Mouse (Mus musculus): ENCODE measurements around the gene Casp4. TPM values are rescaled to one million over a fixed set of nuclear protein-coding genes. Genes with fewer than 3 reads are reported as not detected.

Gene Casp4
- total and polyA plus RNA-seq, 2 experiments from 2014 or later, result 0.19 to 0.44 TPM

DNA sequence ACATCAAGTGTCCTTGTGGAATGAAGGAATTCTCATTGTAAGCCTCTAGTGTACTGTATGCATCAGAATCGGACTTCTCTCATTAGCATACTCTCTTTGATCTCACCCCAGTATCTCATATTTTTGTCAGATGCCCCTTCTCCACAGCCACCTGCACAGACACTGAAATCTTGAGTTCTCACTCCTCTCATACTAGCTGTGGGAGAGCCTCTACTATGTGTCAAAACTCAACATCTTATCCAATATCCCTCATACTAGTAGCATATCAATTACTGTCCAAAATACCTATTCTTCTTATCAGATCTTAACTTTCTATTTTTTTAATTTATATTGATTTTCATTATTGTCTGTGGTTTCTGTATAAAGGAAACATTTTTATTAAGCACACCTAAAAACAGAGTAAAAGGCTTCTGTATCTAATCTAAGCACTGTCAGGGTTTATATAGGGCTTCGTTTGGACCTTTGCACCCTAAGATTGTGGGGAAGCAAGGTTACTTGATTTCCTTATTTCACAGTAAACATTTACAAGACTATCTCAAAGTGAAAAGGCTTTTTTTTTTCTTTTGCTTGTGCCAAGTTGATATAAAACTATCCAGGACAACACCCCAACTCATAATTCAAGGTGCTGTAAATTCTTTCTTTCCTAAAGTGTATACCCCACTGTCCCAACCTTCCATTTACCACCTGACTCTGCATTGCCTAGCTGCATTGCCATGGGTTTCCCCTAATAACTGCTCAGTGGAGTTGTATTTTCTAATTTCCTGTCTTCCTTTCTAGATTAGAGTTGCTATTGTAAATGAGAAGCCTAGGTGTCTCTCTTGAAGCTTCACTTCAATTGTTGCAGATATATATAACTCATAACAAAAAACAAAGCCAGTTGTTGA lies 12.0 kb upstream of the Casp4 start:
- no peak for TF ChIP-seq CTCF (IDR thresholded peaks at IDR 0.05; ENCODE audit: low read depth)
- Histone ChIP-seq H3K36me3 (ENCODE audit: insufficient read depth) (no peaks in the 10 kb centered on the region), H3K4me2 (ENCODE audit: low read depth) (no peak overlapping the region), H3K4me3 (ENCODE audit: low read depth, low read length) (no peak overlapping the region), H3K4me1 (ENCODE audit: insufficient read depth) (no peaks in the 10 kb centered on the region), H3K9ac (no peak overlapping the region), H3K9me3 (ENCODE audit: low read length) (no peaks in the 10 kb centered on the region), H3K27ac (ENCODE audit: low read depth, low read length) (no peak overlapping the region), H3K27me3 (ENCODE audit: insufficient read depth, low read length) (no peaks in the 10 kb centered on the region)
- no peak for ATAC-seq
- no peak for DNase-seq
- WGBS, result 85% methylated on average over 2 of the region's 2 CpGs

DNA sequence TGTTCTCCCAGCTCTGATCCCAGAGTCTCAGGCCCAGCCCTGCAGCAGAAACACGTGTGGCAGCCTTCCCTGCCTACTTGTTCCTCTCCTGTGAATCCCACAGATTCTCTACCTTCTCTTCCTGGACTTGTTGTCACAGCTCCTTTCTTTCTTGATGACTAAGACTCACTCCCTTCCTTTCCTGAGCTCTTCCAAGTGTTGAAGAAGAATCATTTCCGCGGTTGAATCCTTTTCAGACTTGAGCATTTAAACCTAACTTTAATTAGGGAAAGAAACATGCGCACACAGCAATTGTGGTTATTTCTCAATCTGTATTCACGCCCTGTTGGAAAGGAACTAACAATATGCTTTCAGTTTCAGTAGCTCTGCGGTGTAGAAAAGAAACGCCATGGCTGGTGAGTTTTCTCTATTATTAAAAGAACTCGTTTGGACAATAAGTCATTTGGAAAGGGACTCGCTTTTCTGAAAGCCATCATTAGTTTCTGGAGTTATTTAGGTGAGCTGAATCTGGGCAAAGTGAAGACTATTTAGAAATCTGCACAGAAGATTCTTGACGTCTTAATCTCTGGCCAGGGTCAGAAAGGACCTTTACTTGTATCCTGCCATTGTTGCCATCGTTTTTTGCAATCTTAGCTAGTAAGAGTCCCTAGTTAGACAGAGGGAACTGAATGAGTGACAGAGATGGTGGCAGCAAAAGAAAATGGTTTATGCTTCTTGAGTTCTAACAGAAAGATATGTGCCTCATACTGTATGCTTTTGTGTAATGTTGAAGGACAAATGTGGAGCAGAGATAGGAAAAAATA lies 10.1 kb upstream of the Casp4 start, which contains the start of gene Casp1:
Gene Casp1 (plus strand): TSS at position 189 of the 803 bp plus-strand sequence.
- DNase-seq, result peak; percentile 3
- ATAC-seq, result no peak
- H3K4me2 ChIP-seq (ENCODE audit: low read depth), result no peak within 1 kb of the TSS
- no peak for TF ChIP-seq CTCF (IDR thresholded peaks at IDR 0.05; ENCODE audit: low read depth)
- 29% methylated on average over 11 of the region's 11 CpGs for WGBS
- no peaks in the 10 kb centered on the region for H3K27me3 ChIP-seq (ENCODE audit: insufficient read depth, low read length)
- H3K4me3 ChIP-seq (ENCODE audit: low read depth, low read length), result no peak within 1 kb of the TSS
- no peaks in the 10 kb centered on the region for H3K36me3 ChIP-seq (ENCODE audit: insufficient read depth)
- no peak within 1 kb of the TSS for H3K27ac ChIP-seq (ENCODE audit: low read depth, low read length)
- H3K4me1 ChIP-seq (ENCODE audit: insufficient read depth), result no peaks in the 10 kb centered on the region
- H3K9ac ChIP-seq, result no peak within 1 kb of the TSS
- no peaks in the 10 kb centered on the region for H3K9me3 ChIP-seq (ENCODE audit: low read length)

DNA sequence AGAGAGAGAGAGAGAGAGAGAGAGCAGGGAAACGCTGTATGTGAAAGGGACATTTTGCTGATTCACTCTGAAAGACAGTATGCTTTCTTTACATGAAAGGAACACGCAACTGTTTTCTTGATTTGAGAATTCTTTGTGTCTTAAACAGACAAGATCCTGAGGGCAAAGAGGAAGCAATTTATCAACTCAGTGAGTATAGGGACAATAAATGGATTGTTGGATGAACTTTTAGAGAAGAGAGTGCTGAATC lies 9.6 kb upstream of the Casp4 start:
- Histone ChIP-seq H3K36me3 (ENCODE audit: insufficient read depth) (no peaks in the 10 kb centered on the region), H3K9me3 (ENCODE audit: low read length) (no peaks in the 10 kb centered on the region), H3K4me1 (ENCODE audit: insufficient read depth) (no peaks in the 10 kb centered on the region), H3K4me3 (ENCODE audit: low read depth, low read length) (no peak overlapping the region), H3K9ac (no peak overlapping the region), H3K4me2 (ENCODE audit: low read depth) (no peak overlapping the region), H3K27ac (ENCODE audit: low read depth, low read length) (no peak overlapping the region), H3K27me3 (ENCODE audit: insufficient read depth, low read length) (no peaks in the 10 kb centered on the region)
- WGBS, result 75% methylated on average over 2 of the region's 2 CpGs
- no peak for DNase-seq
- no peak for ATAC-seq
- no peak for TF ChIP-seq CTCF (IDR thresholded peaks at IDR 0.05; ENCODE audit: low read depth)

DNA sequence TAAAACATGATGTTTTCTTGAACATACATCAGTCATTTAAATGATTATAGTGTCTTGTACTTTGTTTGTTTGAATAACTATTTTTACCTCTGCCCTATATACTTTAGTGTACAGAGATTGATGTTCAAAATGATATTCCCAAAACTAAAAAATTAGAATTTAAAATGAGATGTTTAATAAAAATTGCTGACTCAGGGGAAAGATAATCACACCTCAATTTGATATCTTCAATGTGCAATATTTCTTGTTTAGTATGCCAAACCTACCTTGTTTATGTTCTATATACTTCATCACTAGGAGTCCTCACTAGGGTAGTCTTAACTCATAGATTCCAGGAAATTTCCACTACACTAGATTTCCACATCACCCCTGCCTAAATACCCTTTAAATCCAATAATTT lies 1.5 kb downstream of the Casp4 start:
- Histone ChIP-seq H3K4me1 (ENCODE audit: insufficient read depth) (no peaks in the 10 kb centered on the region), H3K9ac (no peak overlapping the region), H3K4me2 (ENCODE audit: low read depth) (no peak overlapping the region), H3K36me3 (ENCODE audit: insufficient read depth) (no peaks in the 10 kb centered on the region), H3K27ac (ENCODE audit: low read depth, low read length) (no peak overlapping the region), H3K9me3 (ENCODE audit: low read length) (no peaks in the 10 kb centered on the region), H3K27me3 (ENCODE audit: insufficient read depth, low read length) (no peaks in the 10 kb centered on the region), H3K4me3 (ENCODE audit: low read depth, low read length) (no peak overlapping the region)
- DNase-seq (no peak), ATAC-seq (no peak)
- TF ChIP-seq CTCF (IDR thresholded peaks at IDR 0.05; ENCODE audit: low read depth), result no peak

DNA sequence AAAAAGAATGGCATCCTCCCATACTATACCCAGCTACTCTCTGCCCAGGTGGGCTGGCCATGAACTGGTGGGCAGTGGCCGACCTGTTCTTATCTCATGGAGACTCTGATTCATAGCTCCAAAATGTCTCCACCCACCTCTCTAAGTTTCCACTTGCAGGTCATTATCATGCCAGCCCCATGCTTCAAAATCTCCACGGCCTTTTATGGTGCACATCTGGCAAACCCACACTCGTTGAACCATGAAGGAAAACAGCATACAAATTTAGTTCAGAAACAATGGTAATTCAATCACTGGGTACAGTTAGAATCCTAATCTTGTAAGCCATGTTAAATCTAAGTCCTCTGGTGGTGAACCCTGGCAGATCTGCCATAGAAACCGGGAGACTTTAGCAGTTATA lies 2.8 kb downstream of the Casp4 start:
- Histone ChIP-seq H3K9me3 (ENCODE audit: low read length) (no peaks in the 10 kb centered on the region), H3K9ac (no peak overlapping the region), H3K27me3 (ENCODE audit: insufficient read depth, low read length) (no peaks in the 10 kb centered on the region), H3K4me2 (ENCODE audit: low read depth) (no peak overlapping the region), H3K4me3 (ENCODE audit: low read depth, low read length) (no peak overlapping the region), H3K4me1 (ENCODE audit: insufficient read depth) (no peaks in the 10 kb centered on the region), H3K27ac (ENCODE audit: low read depth, low read length) (no peak overlapping the region), H3K36me3 (ENCODE audit: insufficient read depth) (no peaks in the 10 kb centered on the region)
- TF ChIP-seq CTCF (IDR thresholded peaks at IDR 0.05; ENCODE audit: low read depth), result no peak
- ATAC-seq (no peak), DNase-seq (no peak)
- 71% methylated on average over 4 of the region's 4 CpGs for WGBS

DNA sequence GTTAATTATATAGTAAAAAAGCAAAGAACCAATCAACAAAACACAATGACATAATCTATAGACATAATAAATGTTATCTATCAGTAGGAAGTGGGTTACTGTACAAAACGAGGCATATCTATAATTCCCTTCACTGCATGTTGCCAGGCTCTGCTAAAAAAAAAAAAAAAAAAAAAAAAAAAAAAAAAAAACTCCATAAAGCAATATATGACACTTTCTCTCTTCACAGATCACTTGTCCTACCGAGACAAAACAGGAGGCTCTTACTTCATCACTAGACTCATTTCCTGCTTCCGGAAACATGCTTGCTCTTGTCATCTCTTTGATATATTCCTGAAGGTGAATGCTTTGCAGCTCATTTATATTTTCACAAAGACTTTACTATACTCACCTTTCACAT lies 19.6 kb downstream of the Casp4 start:
- H3K9ac ChIP-seq, result no peak overlapping the region
- no peaks in the 10 kb centered on the region for H3K27me3 ChIP-seq (ENCODE audit: insufficient read depth, low read length)
- no peaks in the 10 kb centered on the region for H3K4me1 ChIP-seq (ENCODE audit: insufficient read depth)
- H3K4me2 ChIP-seq (ENCODE audit: low read depth), result no peak overlapping the region
- H3K27ac ChIP-seq (ENCODE audit: low read depth, low read length), result no peak overlapping the region
- ATAC-seq (no peak), DNase-seq (no peak)
- H3K9me3 ChIP-seq (ENCODE audit: low read length), result no peaks in the 10 kb centered on the region
- 75% methylated on average over 3 of the region's 3 CpGs for WGBS
- no peaks in the 10 kb centered on the region for H3K36me3 ChIP-seq (ENCODE audit: insufficient read depth)
- TF ChIP-seq CTCF (IDR thresholded peaks at IDR 0.05; ENCODE audit: low read depth), result no peak
- H3K4me3 ChIP-seq (ENCODE audit: low read depth, low read length), result no peak overlapping the region

DNA sequence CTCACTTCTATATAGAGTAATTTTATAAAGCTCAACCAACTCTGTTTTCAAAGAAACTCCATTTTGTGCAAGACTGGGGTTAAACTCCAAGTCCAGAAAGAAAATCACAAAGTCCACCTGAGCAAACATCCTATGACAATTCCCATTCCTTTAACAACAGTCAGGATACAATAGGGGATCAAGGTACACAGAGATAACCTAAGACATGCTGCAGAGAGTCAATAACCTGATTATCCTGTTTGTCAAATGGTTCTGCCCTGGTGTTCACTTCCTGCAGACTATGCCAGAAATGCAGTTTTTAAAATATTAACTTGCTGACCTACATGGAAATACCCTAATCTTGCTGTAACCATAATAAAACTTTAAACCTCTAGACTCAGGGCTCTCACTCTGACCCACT lies 23.8 kb downstream of the Casp4 start:
- no peak overlapping the region for H3K4me3 ChIP-seq (ENCODE audit: low read depth, low read length)
- DNase-seq, result no peak
- no peaks in the 10 kb centered on the region for H3K9me3 ChIP-seq (ENCODE audit: low read length)
- ATAC-seq, result no peak
- H3K36me3 ChIP-seq (ENCODE audit: insufficient read depth), result no peaks in the 10 kb centered on the region
- TF ChIP-seq CTCF (IDR thresholded peaks at IDR 0.05; ENCODE audit: low read depth), result no peak
- no peak overlapping the region for H3K9ac ChIP-seq
- H3K27me3 ChIP-seq (ENCODE audit: insufficient read depth, low read length), result no peaks in the 10 kb centered on the region
- H3K4me1 ChIP-seq (ENCODE audit: insufficient read depth), result no peaks in the 10 kb centered on the region
- H3K4me2 ChIP-seq (ENCODE audit: low read depth), result no peak overlapping the region
- H3K27ac ChIP-seq (ENCODE audit: low read depth, low read length), result no peak overlapping the region

Measured in forebrain, postnatal 0 days (tissue).